Mouse (Mus musculus): ENCODE results near the gene Gm12184. TPM values are rescaled to one million over a fixed set of nuclear protein-coding genes. Genes with fewer than 3 reads are reported as not detected.
A peak's percentile ranks its signal among the peaks of the same experiment; 100 is the strongest.

Gm12184 gene
- polyA plus RNA-seq, 1 experiment from 2014 or later, result 2.6 TPM

GRCm38 (mm10) chr11:48808737-48809433, 17.6 kb downstream of the Gm12184 start:
- ATAC-seq (ENCODE audit: low read depth), result no peak
- H3K4me3 ChIP-seq (ENCODE audit: low read length), result no peak overlapping the region
- no peaks in the 10 kb centered on the region for H3K27me3 ChIP-seq (ENCODE audit: control insufficient read depth, insufficient read depth, low read depth, low read length)
- H3K4me1 ChIP-seq (replicated peaks; ENCODE audit: control insufficient read depth, insufficient read depth, low read length), result no peaks in the 10 kb centered on the region
- no peak overlapping the region for H3K9ac ChIP-seq (ENCODE audit: low read length)
- H3K36me3 ChIP-seq (ENCODE audit: control insufficient read depth, insufficient read depth, low read length), result peaks cover 70% of the 10 kb centered on the region
- H3K27ac ChIP-seq (ENCODE audit: low read length), result no peak overlapping the region
- no peaks in the 10 kb centered on the region for H3K9me3 ChIP-seq (ENCODE audit: control insufficient read depth, low read length)
- H3K4me2 ChIP-seq (ENCODE audit: low read depth, low read length), result no peak overlapping the region
- WGBS, result 59% methylated on average over 16 of the region's 16 CpGs

- no peak overlapping the region for H3K4me3 ChIP-seq (ENCODE audit: low read length)
- no peaks in the 10 kb centered on the region for H3K4me1 ChIP-seq (replicated peaks; ENCODE audit: control insufficient read depth, insufficient read depth, low read length)
- H3K27me3 ChIP-seq (ENCODE audit: control insufficient read depth, insufficient read depth, low read depth, low read length), result no peaks in the 10 kb centered on the region
- H3K4me2 ChIP-seq (ENCODE audit: low read depth, low read length), result no peak overlapping the region
- no peak for ATAC-seq (ENCODE audit: low read depth)
- H3K9ac ChIP-seq (ENCODE audit: low read length), result no peak overlapping the region
- no peak overlapping the region for H3K27ac ChIP-seq (ENCODE audit: low read length)
- H3K9me3 ChIP-seq (ENCODE audit: control insufficient read depth, low read length), result no peaks in the 10 kb centered on the region
- peaks cover 76% of the 10 kb centered on the region for H3K36me3 ChIP-seq (ENCODE audit: control insufficient read depth, insufficient read depth, low read length)
Observed at GRCm38 (mm10) chr11:48808304-48808646, 18.2 kb downstream of the Gm12184 start.

GRCm38 (mm10) chr11:48807563-48808303, 18.7 kb downstream of the Gm12184 start:
- Histone ChIP-seq H3K36me3 (ENCODE audit: control insufficient read depth, insufficient read depth, low read length) (peaks cover 81% of the 10 kb centered on the region), H3K9ac (ENCODE audit: low read length) (no peak overlapping the region), H3K27me3 (ENCODE audit: control insufficient read depth, insufficient read depth, low read depth, low read length) (no peaks in the 10 kb centered on the region), H3K4me1 (replicated peaks; ENCODE audit: control insufficient read depth, insufficient read depth, low read length) (no peaks in the 10 kb centered on the region), H3K9me3 (ENCODE audit: control insufficient read depth, low read length) (no peaks in the 10 kb centered on the region), H3K27ac (ENCODE audit: low read length) (no peak overlapping the region), H3K4me2 (ENCODE audit: low read depth, low read length) (no peak overlapping the region), H3K4me3 (ENCODE audit: low read length) (no peak overlapping the region)
- WGBS, result 57% methylated on average over 14 of the region's 14 CpGs
- peak; percentile 14; the same call in 1 of the 2 replicates for ATAC-seq (ENCODE audit: low read depth)

GRCm38 (mm10) chr11:48806856-48807562, 19.4 kb downstream of the Gm12184 start:
- Histone ChIP-seq H3K4me2 (ENCODE audit: low read depth, low read length) (no peak overlapping the region), H3K27me3 (ENCODE audit: control insufficient read depth, insufficient read depth, low read depth, low read length) (no peaks in the 10 kb centered on the region), H3K36me3 (ENCODE audit: control insufficient read depth, insufficient read depth, low read length) (peaks cover 76% of the 10 kb centered on the region), H3K27ac (ENCODE audit: low read length) (no peak overlapping the region), H3K4me3 (ENCODE audit: low read length) (no peak overlapping the region), H3K9ac (ENCODE audit: low read length) (no peak overlapping the region), H3K4me1 (replicated peaks; ENCODE audit: control insufficient read depth, insufficient read depth, low read length) (peaks cover 4% of the 10 kb centered on the region), H3K9me3 (ENCODE audit: control insufficient read depth, low read length) (no peaks in the 10 kb centered on the region)
- 56% methylated on average over 21 of the region's 21 CpGs for WGBS
- peak; percentile 44; the same call in 1 of the 2 replicates for ATAC-seq (ENCODE audit: low read depth)

GRCm38 (mm10) chr11:48804922-48805321, 21.5 kb downstream of the Gm12184 start:
- no peak overlapping the region for H3K27ac ChIP-seq (ENCODE audit: low read length)
- H3K4me3 ChIP-seq (ENCODE audit: low read length), result no peak overlapping the region
- ATAC-seq (ENCODE audit: low read depth), result no peak
- no peak overlapping the region for H3K4me2 ChIP-seq (ENCODE audit: low read depth, low read length)
- peaks cover 61% of the 10 kb centered on the region for H3K36me3 ChIP-seq (ENCODE audit: control insufficient read depth, insufficient read depth, low read length)
- no peaks in the 10 kb centered on the region for H3K9me3 ChIP-seq (ENCODE audit: control insufficient read depth, low read length)
- WGBS, result 69% methylated on average over 2 of the region's 2 CpGs
- no peak overlapping the region for H3K9ac ChIP-seq (ENCODE audit: low read length)
- H3K4me1 ChIP-seq (replicated peaks; ENCODE audit: control insufficient read depth, insufficient read depth, low read length), result peaks cover 11% of the 10 kb centered on the region
- no peaks in the 10 kb centered on the region for H3K27me3 ChIP-seq (ENCODE audit: control insufficient read depth, insufficient read depth, low read depth, low read length)

- Histone ChIP-seq H3K27me3 (ENCODE audit: control insufficient read depth, insufficient read depth, low read depth, low read length) (no peaks in the 10 kb centered on the region), H3K4me3 (ENCODE audit: low read length) (no peak overlapping the region), H3K36me3 (ENCODE audit: control insufficient read depth, insufficient read depth, low read length) (peaks cover 58% of the 10 kb centered on the region), H3K9me3 (ENCODE audit: control insufficient read depth, low read length) (no peaks in the 10 kb centered on the region), H3K9ac (ENCODE audit: low read length) (no peak overlapping the region), H3K27ac (ENCODE audit: low read length) (no peak overlapping the region), H3K4me2 (ENCODE audit: low read depth, low read length) (no peak overlapping the region), H3K4me1 (replicated peaks; ENCODE audit: control insufficient read depth, insufficient read depth, low read length) (peaks cover 12% of the 10 kb centered on the region)
- ATAC-seq (ENCODE audit: low read depth), result no peak
- WGBS, result 94% methylated on average over 2 of the region's 2 CpGs
Observed at GRCm38 (mm10) chr11:48803988-48804387, 22.5 kb downstream of the Gm12184 start.

- Histone ChIP-seq H3K27me3 (ENCODE audit: control insufficient read depth, insufficient read depth, low read depth, low read length) (no peaks in the 10 kb centered on the region), H3K9me3 (ENCODE audit: control insufficient read depth, low read length) (no peaks in the 10 kb centered on the region), H3K4me2 (ENCODE audit: low read depth, low read length) (peak overlapping the region; percentile 95), H3K27ac (ENCODE audit: low read length) (no peak overlapping the region), H3K4me3 (ENCODE audit: low read length) (peak overlapping the region; percentile 88), H3K4me1 (replicated peaks; ENCODE audit: control insufficient read depth, insufficient read depth, low read length) (peaks cover 17% of the 10 kb centered on the region), H3K36me3 (ENCODE audit: control insufficient read depth, insufficient read depth, low read length) (peaks cover 40% of the 10 kb centered on the region), H3K9ac (ENCODE audit: low read length) (peak overlapping the region; percentile 91)
- 61% methylated on average over 17 of the region's 17 CpGs for WGBS
- ATAC-seq (ENCODE audit: low read depth), result no peak
Observed at GRCm38 (mm10) chr11:48801831-48802772, 24.4 kb downstream of the Gm12184 start.

GRCm38 (mm10) chr11:48799921-48800701, 26.3 kb downstream of the Gm12184 start, which contains the start of gene Rack1:
Gene Rack1, plus strand, starts transcription at chr11:48800332.
- Histone ChIP-seq H3K4me1 (replicated peaks; ENCODE audit: control insufficient read depth, insufficient read depth, low read length) (peaks cover 17% of the 10 kb centered on the region), H3K4me3 (ENCODE audit: low read length) (peak within 1 kb of the TSS; percentile 88), H3K27me3 (ENCODE audit: control insufficient read depth, insufficient read depth, low read depth, low read length) (no peaks in the 10 kb centered on the region), H3K9ac (ENCODE audit: low read length) (peak within 1 kb of the TSS; percentile 91), H3K4me2 (ENCODE audit: low read depth, low read length) (peak within 1 kb of the TSS; percentile 95), H3K9me3 (ENCODE audit: control insufficient read depth, low read length) (no peaks in the 10 kb centered on the region), H3K36me3 (ENCODE audit: control insufficient read depth, insufficient read depth, low read length) (peaks cover 23% of the 10 kb centered on the region), H3K27ac (ENCODE audit: low read length) (peak within 1 kb of the TSS; percentile 100)
- under 1% methylated on average over 47 of the region's 47 CpGs for WGBS
- ATAC-seq (ENCODE audit: low read depth), result peak; percentile 93

All from lung, embryonic 16.5 days (tissue).